Mouse (Mus musculus) naive thymus-derived CD4-positive, alpha-beta T cell, adult 2 months (primary cell): ENCODE measurements around the gene Atp2b4.

Source experiments
- DNase-seq: peaks from one replicate; pipeline ENCODE4 v3.0.0-alpha.2; 2011; ENCODE audit warnings: low read depth

Atp2b4 gene

DNA sequence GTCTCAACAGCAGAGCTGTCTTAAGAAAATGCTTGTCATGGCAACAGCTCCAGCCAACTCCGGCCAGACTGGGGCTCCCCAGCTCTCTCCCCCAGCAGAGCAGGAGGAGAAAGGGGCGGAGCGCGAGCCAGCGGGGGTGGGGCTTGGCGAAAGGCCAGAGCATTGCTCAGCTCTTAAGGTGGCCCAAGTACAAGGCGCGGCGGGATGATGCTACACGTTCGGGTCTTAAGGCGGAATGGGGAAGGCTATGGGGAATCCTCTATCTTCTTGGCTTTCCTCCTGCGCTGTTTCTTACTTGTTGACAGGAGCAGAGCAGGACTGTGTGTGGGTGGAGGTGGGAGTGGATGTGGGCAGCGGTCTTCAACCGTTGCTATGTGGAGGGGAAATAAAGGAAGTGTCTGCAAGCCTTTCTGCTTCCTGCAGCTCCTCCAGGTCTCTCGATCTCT lies at the start of gene Atp2b4:
Gene Atp2b4 (minus strand): TSS at position 94 of the 446 bp plus-strand sequence.
- DNase-seq = peak; percentile 88

DNA sequence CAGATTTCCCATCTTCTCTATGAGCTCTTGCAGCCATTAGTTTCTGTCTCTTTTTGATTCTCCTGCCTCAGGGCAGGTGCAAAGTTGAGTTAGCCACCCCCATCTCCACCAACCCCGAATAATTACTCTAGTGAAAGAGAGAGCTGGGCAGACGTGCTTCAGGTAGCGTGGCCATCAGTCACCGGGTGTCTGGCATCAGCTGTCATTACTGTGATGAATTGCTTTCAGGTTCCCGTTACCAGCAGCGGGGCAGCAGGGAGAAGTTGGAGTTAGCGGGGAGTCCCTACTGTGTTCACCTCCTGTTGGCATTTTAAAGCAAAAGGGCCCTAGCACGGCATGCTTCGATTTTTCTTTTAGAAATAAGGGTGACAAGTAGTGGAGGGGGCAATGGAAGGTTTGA lies 43.9 kb upstream of the Atp2b4 start:
- DNase-seq = no peak

DNA sequence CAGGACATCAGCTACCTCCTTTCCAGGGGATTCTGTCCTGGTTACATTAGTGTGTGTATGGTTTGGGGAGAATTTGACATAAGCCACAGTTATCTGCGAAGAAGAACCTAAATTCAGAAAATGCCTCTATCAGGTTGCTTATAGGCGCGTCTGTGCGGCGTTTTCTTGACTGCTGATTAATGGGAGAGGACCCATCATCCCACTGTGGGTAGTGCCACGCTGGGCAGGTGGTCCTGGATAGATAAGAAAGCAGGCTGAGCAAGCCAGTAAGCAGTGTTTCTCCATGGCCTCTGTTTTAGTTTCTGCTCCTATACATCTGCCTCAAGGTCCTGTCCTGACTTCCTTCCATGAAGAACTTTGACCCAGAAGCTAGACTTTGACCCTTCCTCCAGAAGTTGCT lies 43.1 kb upstream of the Atp2b4 start:
- DNase-seq = no peak

DNA sequence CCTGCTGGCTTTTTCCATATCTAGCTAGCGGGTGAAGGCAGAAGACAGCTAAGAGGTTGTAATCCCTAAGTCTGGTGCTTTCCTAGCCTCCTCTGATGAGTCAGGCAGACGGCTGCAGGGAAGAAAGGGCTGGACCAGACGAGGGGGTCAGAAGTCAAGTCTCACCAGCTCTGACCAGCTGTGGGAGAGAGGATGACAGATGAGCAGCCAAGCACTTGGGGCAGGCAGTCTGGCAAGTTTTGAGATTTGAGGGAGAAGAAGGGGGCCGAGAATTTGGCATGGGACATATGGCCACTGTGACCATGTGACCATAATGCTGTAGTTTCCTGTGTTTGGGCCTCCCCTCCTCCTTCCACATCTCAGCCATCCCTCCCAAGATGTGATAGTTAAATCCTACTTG lies 42.5 kb upstream of the Atp2b4 start:
- no peak for DNase-seq

DNA sequence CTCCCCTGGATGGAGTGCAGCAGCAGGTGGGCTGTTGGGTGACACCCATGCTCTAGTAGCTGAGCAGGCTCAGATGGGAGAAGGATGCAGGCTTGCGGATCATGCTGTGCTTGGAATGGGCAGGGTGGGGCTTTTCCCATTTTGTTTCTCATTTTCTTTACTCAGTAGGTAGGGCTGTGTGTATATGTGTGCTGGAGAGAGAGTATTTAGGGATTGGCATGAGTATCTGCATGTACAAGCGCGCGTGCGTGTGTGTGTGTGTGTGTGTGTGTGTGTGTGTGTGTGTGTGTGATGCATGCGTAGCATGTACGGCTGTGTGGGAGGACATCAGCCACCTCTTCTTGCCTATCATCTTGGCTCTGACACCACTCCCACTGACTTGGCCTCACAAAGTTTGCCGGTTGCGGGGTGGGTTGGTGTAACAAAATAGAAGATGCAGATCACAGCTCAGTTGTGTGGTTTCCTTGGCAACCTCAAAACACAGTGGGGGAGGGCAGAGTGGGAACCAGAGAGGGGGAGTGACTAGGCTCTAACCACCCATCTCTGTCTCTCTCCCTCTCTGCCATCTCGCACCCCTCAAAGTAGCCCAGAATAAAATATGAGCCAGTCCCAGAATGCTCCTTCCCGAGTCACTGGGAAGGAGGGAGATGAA lies 41.4 kb upstream of the Atp2b4 start:
- DNase-seq = peak; percentile 70

DNA sequence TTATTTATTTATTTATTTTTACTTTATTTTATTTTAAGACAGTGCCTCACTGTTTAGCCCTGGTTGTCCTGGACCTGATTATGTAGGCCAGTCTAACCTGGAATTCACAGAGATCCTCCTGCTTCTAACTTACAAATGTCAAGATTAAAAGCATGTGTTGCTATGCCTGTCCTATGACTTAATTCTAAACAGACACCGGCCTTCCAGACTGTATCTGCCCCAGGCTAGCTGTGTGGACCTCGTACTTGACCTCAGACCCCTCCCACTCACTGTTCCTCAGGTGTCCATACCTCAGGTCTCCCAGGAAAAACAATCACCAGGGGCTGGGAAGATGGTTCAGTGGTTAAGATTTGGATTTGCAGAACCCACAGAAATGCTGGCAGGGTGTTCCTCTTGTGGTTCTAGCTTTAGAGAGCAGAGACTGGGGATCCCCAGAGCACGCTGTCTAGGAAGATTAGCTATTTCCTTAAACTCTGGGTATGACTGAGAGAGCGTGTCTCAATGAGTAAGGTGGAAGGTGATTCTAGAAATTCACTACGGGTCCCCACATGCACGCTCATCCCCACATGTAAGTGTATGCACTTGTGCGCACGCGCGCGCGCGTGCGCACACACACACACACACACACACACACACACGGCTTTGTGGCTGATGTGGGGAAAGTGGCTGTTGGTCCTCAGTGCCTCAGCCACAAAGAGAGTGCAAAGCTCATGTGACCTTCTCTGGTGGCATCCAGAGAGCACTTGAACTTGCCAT lies 40.5 kb upstream of the Atp2b4 start:
- DNase-seq = peak; percentile 64

DNA sequence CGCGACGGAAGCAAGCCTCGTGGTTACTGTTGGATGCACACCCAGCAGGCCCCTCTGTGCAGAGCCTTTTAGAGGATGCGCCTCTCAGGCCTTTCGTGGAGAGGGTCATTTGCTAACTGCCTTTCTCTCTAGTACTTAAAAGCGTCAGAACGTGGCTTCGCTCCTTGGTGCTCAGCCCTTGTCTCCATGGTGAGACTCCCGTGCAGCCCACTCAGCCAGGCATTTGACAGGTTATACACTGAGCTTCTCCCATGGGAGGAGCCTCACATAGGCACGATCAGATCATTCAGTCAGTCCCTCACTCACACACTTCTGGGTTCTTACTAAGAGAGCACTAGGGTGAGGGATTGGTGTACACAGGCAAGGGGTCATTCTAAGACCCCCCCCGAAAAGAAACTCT lies 39.7 kb upstream of the Atp2b4 start:
- no peak for DNase-seq

DNA sequence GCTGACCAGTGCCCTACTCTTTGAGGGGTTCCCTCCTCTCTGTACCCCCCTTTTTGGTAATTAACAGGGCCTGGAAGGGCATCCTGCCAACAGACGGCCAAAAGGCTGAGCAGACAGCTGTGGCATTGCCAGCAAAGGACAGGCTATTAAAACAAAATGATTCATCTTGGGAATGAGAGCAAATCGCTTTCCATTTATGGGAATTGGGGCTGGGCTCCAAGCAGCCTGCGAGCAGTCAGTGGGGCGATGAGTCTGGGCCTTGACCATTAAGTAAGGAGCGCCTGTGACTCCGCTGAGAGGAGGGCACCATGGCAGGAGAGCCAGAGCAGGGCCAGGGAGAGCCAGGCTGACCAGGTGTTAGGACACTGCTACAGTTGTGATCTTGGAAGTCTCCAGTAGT lies 33.5 kb upstream of the Atp2b4 start:
- no peak for DNase-seq

DNA sequence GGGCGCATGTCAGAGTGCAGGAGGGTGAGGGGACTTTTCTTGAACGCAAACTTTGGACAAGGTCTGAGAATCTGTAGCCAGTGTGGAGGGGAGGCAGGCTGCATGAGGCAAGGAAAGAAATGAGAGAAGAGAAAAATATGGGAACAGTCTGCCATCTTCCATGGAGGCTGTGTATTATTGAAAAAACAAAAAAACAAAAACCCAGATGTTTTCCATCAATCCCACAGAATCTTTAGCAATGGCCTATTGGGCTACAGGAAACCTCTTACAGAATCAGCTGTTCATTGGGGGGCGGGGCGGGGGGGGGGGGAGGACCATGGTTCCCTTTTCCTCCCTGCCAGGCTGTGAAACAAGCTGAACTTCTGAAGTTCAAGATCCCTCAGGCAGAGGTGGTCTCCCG lies 31.9 kb upstream of the Atp2b4 start:
- DNase-seq = no peak

DNA sequence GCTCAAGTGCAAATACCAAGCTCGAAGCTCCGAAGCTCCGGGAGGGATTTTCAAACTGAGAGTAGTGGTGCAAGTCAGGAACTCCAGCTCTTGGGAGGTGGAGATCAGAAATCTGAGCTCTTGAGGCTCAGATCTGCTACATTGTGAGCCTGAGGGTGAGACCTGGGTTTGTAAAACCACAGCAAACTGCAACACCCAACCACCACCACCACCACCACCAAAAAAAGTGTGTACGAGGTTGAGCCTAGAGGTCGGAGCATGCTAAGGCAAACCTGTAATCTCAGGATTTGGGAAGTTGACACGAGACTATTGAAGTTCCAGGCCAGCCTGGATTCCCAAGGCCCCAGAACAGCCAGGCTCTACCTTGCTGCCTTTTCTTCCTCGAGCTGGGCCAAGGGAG lies 25.4 kb upstream of the Atp2b4 start:
- no peak for DNase-seq

DNA sequence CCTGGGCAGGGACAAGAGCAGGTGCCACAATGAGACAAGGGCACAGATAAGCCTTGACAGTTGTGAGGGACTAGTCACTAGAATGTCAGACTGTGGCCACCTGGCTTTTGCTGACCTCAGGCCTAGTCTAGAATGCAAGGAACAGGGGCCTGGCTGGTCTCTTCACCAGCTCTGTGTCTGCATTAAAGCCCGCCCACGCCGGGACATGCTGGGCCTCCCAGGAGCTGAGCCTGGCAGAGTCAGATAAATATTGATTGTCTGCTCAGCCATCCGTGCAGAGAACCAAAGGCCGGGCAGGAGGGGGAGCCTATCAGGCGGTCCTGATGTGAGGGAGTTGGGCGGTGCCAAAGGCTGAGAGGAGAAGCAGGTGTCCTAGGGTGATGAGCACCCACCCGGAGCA lies 24.7 kb upstream of the Atp2b4 start:
- DNase-seq = no peak

DNA sequence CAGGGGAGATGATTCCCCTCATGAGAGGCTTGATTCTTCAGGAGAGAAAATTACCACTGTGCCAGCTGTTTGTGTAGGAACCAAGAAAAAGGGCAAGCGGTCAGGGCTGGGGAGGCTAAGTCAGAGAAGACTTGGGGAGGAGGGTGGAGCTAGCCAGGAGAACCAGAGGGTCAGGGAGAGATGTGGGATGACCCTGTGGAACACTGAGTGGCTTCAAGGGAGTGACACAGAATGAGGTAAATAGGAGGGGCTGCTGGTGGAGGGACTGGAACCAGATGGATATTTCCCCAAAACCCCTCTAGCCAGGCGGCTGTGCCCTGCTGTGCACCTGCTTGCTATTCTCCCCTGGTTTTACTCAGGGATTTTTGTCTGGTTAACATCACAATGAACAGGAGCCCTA lies 24.3 kb upstream of the Atp2b4 start:
- no peak for DNase-seq

DNA sequence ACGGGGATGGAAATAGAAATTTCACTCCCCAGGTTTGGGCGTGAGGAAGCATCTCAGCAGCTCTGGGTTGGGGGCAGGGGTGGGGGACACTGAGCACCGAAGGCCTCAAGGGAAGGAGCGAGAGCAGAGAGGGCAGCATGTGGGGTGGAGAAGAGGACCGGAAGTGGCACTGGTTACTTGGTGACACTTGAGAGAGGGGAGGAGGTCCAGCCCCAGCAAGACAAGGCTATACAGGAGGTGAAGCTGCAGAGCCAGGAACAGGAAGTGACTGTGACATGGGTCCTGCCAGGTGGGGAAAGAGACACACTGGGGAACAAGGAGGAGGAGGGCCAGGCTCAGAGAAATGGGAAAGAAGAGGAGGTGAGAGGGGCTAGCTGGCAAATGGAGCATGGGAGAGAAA lies 20.3 kb upstream of the Atp2b4 start:
- DNase-seq = peak; percentile 66

DNA sequence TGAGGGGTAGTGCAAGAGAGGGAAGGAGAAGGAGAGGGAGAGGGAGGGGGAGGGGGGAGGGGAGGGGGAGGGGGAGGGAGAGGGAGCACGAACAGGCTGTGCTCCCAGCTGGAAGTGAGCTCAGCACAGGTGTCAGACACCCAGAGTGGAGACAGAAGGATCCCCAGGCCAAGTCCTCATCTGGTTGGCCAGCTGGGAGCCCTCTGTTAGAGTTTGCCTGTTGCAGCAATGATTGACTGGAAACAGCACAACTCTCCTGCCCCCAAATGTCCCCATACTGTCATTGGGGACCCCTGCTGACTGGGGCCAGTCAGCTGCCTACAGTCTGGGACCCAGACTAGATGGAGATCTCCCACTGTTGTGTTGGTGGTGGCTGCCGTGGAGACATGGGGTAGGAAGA lies 19.3 kb upstream of the Atp2b4 start:
- no peak for DNase-seq

DNA sequence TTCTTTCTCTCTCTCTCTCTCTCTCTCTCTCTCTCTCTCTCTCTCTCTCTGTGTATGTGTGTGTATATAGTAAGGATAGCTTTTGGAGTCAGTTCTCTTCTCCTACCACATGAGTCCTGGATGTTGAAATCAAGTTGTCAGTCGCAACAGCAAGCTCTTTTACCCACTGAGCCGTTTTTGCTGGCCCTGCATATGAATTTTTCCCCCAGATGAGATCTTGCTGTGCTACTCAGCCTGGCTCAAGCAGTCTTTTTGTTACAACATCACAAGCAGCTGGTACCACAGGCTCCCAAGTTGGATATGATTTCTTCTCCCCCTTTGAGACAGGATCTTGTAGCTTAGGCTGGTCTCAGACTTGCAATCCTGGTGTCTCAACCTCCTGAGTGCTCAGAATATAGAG lies 17.7 kb upstream of the Atp2b4 start:
- no peak for DNase-seq

DNA sequence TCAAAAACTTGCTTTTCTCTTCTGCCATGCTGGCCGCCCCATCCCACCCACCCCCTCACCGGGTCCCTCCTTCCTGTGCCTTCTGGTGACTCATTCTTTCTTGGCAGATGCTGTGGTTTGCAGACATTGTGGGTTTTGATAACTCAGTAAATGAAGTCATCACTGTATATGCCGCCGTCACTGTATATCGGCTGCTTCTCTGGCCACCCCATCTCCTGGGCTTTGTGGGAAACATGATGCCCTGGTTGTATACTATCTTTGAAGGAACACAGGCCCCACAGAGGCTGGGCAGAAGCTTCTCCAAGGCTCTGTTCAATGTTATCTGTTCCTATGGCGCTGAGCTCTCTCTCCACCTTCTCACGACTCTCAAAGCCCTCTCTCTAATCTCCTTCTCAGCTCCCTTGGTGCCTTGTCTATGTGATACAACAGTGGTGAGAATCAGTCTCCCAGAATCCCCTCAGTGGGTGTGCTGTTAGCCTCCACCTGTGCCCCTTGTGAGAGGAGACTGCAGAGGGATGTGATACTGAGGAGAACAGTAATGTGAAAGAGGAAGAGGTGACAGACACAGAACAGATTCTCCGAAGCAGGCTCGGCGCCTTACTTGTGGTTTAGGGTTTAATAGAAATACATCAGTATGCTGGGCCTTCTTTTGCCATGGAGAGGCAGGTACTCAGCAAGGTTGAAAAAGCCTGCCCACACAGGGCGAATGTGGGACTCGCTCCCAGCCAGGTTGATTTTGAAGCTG lies 15.1 kb upstream of the Atp2b4 start:
- peak; percentile 78 for DNase-seq

DNA sequence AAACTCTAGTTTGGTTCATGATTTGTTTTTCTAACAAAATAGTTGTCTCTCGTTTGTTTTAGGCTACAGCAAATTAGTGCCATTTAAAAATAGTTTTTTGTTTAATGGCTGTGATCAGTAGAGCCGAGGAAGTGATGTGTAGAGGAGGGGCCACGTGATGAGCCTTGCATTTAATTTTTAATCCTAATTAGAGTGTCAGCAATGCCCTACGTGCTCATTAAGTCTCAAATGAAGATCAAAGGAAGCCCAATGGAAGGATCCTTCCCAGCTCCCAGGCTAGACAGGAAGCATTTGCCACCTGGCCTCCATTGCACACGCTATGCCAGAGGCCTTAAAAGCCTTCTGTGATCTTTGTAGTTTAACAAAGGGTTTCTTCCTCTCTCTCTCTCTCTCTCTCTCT lies 8.5 kb upstream of the Atp2b4 start:
- DNase-seq = no peak

DNA sequence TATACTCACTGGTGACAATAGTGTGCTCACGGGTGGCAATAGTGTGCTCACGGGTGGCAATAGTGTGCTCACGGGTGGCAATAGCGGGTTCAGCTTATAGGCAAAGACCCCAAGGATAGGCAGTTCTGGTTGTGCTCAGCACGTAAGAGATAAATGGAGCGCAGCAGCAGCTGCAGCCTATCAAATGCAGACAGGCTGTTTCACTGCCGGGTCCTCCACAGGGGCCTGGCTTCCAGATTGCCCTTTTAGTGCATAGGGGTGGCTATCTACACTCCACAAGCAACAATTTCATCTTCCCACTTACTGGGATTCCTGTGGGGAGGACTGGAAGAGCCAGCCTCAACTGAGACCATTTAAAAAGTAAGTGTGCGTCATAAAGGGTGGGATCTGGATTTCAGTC lies 7.2 kb upstream of the Atp2b4 start:
- DNase-seq = no peak

DNA sequence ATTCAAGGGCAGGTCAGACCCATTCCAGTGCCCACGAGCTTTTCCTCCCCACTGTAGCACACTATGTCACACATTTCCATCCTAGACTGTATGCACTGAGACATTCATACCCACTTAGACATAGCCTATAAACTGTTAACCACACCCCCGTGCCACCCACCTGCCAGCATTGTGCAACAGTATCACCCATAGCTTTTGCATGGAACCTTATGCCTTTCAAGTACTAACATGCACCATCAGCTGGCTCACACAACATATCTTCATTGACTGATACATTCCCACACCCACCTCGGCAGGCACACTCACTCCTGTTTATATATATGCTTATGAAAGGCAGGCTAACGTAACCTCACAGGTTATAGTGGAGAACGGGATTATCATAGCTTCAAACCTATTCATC lies 902 bp upstream of the Atp2b4 start:
- no peak for DNase-seq

DNA sequence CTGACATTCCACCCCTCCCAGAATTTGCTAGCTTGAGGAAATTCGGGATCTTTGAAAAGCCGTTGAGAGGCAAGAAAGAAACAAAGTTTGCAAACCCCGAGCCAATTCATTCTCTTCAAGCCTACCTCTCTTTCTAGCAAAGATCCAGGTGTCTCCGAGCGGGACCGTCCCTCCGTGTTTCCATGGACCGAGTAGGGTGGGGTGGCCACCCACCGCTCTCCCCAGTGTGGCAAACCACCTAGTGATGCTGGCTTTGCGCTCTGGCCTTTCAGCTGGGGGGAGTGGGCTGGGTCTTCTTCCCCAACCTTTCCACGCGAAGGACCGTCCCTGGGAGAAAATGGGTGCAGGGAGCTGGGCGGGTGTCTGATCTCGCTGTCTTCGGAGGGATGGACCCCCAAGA lies 329 bp downstream of the Atp2b4 start:
- no peak for DNase-seq

DNA sequence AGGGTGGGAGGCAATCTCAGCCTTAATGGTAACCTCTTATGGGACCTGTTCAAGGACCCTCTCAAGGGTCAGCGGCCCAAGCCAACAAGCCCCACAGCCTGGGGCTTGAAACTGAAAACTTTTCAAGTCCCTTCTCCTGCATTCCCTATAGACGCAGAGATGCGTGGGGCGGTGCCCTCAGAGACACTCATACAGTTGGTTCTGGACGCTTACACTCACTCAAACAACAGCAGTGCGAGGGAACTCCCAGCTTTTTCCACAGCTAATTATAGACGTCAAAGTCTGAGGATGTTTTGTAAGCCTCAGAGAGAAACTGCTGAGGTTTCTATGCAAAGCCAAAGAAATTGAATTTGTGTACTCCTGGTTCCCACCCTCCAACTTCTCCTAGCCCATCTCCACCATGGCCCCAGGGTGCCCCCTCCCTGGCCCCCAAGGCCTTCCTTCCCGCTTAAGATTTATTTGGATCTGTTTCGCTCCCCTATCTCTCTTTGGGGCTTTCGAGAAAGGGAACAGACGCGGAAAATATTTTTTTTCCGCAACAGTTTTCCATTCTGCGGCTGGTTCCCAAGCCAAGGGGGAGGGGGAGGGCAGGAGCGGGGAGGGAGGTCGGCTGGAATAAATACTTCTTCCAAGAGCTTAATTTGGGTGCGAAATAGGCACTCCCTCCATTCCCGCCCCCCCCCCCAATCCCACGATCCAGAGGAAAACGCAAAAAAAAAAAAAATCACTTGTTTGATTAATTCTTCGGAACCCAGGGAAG lies 975 bp downstream of the Atp2b4 start:
- DNase-seq = peak; percentile 43

DNA sequence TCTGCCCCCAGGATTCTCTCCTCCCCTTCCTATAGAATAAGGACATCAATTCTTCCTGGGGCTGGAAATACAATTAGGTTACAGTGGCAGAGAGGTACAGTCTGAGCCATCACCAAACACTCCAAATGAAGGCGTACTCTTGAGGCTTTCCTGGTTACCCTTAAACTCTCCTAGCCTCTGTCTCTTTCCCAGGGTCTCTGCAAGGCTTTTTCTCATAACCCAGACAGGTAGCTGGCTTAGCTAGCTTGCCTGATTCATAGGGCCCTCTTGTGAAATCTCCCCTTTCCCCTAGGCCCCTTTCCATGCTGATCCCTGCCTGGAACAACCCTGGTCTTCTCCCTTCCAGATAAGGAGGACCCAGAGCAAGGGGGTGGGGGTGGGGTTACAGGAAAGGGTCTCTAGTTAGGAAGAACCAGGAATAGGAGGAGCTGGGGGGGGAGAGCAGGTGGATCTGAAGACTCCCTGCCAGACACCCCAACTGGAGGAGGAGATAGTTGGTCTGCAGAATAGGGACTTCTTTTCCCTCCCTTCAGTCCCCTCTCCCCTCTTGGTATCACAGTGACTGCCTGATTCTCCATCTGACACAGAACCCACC lies 1.9 kb downstream of the Atp2b4 start:
- DNase-seq = no peak
